Mouse (Mus musculus) G1E (cell line): ENCODE results near the gene Atp1a1.

ENCODE experiments used
- CTCF ChIP-seq: IDR thresholded peaks from 2 replicates; pipeline ENCODE4 v1.5.1; 2012; ENCODE audit warnings: low read depth, low read length, inconsistent platforms, mixed read lengths
- GATA1 ChIP-seq: IDR thresholded peaks from 2 replicates; pipeline ENCODE4 v1.6.1; 2012; ENCODE audit warnings: borderline replicate concordance, low read length, inconsistent platforms, mixed read lengths
- GATA2 ChIP-seq: IDR thresholded peaks from 2 replicates; pipeline ENCODE4 v1.6.1; 2012; ENCODE audit warnings: low read depth, low read length, inconsistent platforms, borderline replicate concordance
- TAL1 ChIP-seq: conservative IDR thresholded peaks from 2 replicates; pipeline ENCODE4 v1.6.1; 2012; ENCODE audit warnings: low read depth, low read length, inconsistent platforms, mixed read lengths

- TF ChIP-seq CTCF, result no peak
- no peak for TF ChIP-seq TAL1
- TF ChIP-seq GATA2, result no peak
- no peak for TF ChIP-seq GATA1
Observed at GRCm38 (mm10) chr3:101578072-101578471, 26.4 kb downstream of the Atp1a1 start.
